Mouse (Mus musculus): ENCODE results near the gene Znhit3.

The Znhit3 gene

GRCm38 (mm10) chr11:84916053-84916702 is at the start of gene Znhit3:
Znhit3 (minus strand) TSS chr11:84916366.
- DNase-seq (ENCODE audit: low spot score), result peak; percentile 93

- no peak for DNase-seq (ENCODE audit: low spot score)
Observed at GRCm38 (mm10) chr11:84963556-84963955, 47.4 kb upstream of the Znhit3 start.

GRCm38 (mm10) chr11:84962536-84962935 is 46.4 kb upstream of the Znhit3 start:
- no peak for DNase-seq (ENCODE audit: low spot score)

- no peak for DNase-seq (ENCODE audit: low spot score)
Observed at GRCm38 (mm10) chr11:84961571-84961970, 45.4 kb upstream of the Znhit3 start.

- DNase-seq (ENCODE audit: low spot score), result no peak
Observed at GRCm38 (mm10) chr11:84960780-84961179, 44.6 kb upstream of the Znhit3 start.

- DNase-seq (ENCODE audit: low spot score), result no peak
Observed at GRCm38 (mm10) chr11:84960291-84960690, 44.1 kb upstream of the Znhit3 start.

- DNase-seq (ENCODE audit: low spot score), result no peak
Observed at GRCm38 (mm10) chr11:84959701-84960181, 43.6 kb upstream of the Znhit3 start.

GRCm38 (mm10) chr11:84959181-84959580 is 43.0 kb upstream of the Znhit3 start:
- DNase-seq (ENCODE audit: low spot score), result no peak

GRCm38 (mm10) chr11:84958271-84958630 is 42.1 kb upstream of the Znhit3 start:
- no peak for DNase-seq (ENCODE audit: low spot score)

- peak; percentile 24 for DNase-seq (ENCODE audit: low spot score)
Observed at GRCm38 (mm10) chr11:84957591-84958270, 41.6 kb upstream of the Znhit3 start, which contains the start of gene Car4. Car4 (plus strand) TSS chr11:84957786.

GRCm38 (mm10) chr11:84957171-84957570 is 41.0 kb upstream of the Znhit3 start:
- DNase-seq (ENCODE audit: low spot score), result no peak

- no peak for DNase-seq (ENCODE audit: low spot score)
Observed at GRCm38 (mm10) chr11:84956400-84956799, 40.2 kb upstream of the Znhit3 start.

- DNase-seq (ENCODE audit: low spot score), result no peak
Observed at GRCm38 (mm10) chr11:84952611-84953010, 36.4 kb upstream of the Znhit3 start.

- DNase-seq (ENCODE audit: low spot score), result no peak
Observed at GRCm38 (mm10) chr11:84948526-84948925, 32.4 kb upstream of the Znhit3 start.

- no peak for DNase-seq (ENCODE audit: low spot score)
Observed at GRCm38 (mm10) chr11:84948114-84948513, 31.9 kb upstream of the Znhit3 start.

GRCm38 (mm10) chr11:84947206-84947605 is 31.0 kb upstream of the Znhit3 start:
- no peak for DNase-seq (ENCODE audit: low spot score)

GRCm38 (mm10) chr11:84945841-84946240 is 29.7 kb upstream of the Znhit3 start:
- no peak for DNase-seq (ENCODE audit: low spot score)

GRCm38 (mm10) chr11:84944639-84945435 is 28.7 kb upstream of the Znhit3 start:
- no peak for DNase-seq (ENCODE audit: low spot score)

GRCm38 (mm10) chr11:84943948-84944347 is 27.8 kb upstream of the Znhit3 start:
- no peak for DNase-seq (ENCODE audit: low spot score)

GRCm38 (mm10) chr11:84940140-84940539 is 24.0 kb upstream of the Znhit3 start:
- no peak for DNase-seq (ENCODE audit: low spot score)

GRCm38 (mm10) chr11:84939508-84940053 is 23.4 kb upstream of the Znhit3 start:
- DNase-seq (ENCODE audit: low spot score), result peak; percentile 77

- DNase-seq (ENCODE audit: low spot score), result no peak
Observed at GRCm38 (mm10) chr11:84932261-84932660, 16.1 kb upstream of the Znhit3 start.

All from layer of hippocampus, adult 11-12 months (tissue).